Mouse (Mus musculus): Measurements from ENCODE around the gene Nubp2.

GRCm38 (mm10) chr17:24933163-24933562 lies 47.0 kb upstream of the Nubp2 start:
- no peak for TF ChIP-seq CTCF (IDR thresholded peaks at IDR 0.05)
- TF ChIP-seq EP300 (IDR thresholded peaks at IDR 0.05; ENCODE audit: insufficient read depth, low read depth, low read length): no peak

All from heart, adult 2 months (tissue).